Comparison of ENCODE assay signal across 8 mouse cellular contexts in genomic region chr10:75170207-75170850, GRCm38 (mm10). TPM values are rescaled to one million over a fixed set of nuclear protein-coding genes. Genes with fewer than 3 reads are reported as not detected.
DNase-seq lines count a peak whose midpoint lies in the region; ATAC-seq and TF ChIP-seq lines count a peak whose summit lies in the region.

No protein-coding gene starts in this region.

- H3K27ac ChIP-seq in CH12.LX (ENCODE audit: insufficient read depth, low read depth), result no peak overlapping the region
- 0 out of 2 replicates have a peak overlapping the region, but pooled peaks have one; percentile 16 for H3K27ac ChIP-seq in lung, embryonic 15.5 days
- no peak overlapping the region for H3K27ac ChIP-seq in forebrain, embryonic 12.5 days
- H3K27ac ChIP-seq in forebrain, embryonic 14.5 days (ENCODE audit: low read depth, low read length), result no peak overlapping the region

- TF ChIP-seq POLR2A in CH12.LX (IDR thresholded peaks at IDR 0.05; ENCODE audit: low read depth, low read length), result no peak

- H3K36me3 ChIP-seq in CH12.LX (replicated peaks in 1 of 2; ENCODE audit: control insufficient read depth in 1 of 2, insufficient read depth in 1 of 2, low read length in 1 of 2), result peaks cover 31 to 90% of the 10 kb centered on the region in 2 experiments
- peaks cover 33% of the 10 kb centered on the region for H3K36me3 ChIP-seq in lung, embryonic 15.5 days
- peaks cover 74% of the 10 kb centered on the region for H3K36me3 ChIP-seq in forebrain, embryonic 12.5 days (replicated peaks)
- H3K36me3 ChIP-seq in forebrain, embryonic 14.5 days (ENCODE audit: control insufficient read depth, insufficient read depth, low read length), result peaks cover 77% of the 10 kb centered on the region

- dilution Hi-C loops in CH12.LX (cut with MboI; ENCODE audit: extremely low pct_ligation_motif_present, extremely low pct_unique_long_range_greater_than_20kb, low sequenced_read_pairs), result no loop called here

- TF ChIP-seq EP300 in CH12.LX (IDR thresholded peaks at IDR 0.05; ENCODE audit: low read length), result no peak

- no peak overlapping the region for H3K4me2 ChIP-seq in CH12.LX (ENCODE audit: insufficient read depth, low read depth, poor library complexity, severe bottlenecking)
- no peak overlapping the region for H3K4me2 ChIP-seq in lung, embryonic 15.5 days
- H3K4me2 ChIP-seq in forebrain, embryonic 12.5 days, result no peak overlapping the region
- no peak overlapping the region for H3K4me2 ChIP-seq in forebrain, embryonic 14.5 days (ENCODE audit: low read length)

- peak; percentile 75 to 83 for ATAC-seq in hematopoietic stem cell, adult 5-6 weeks (replicated peaks in 1 of 2; ENCODE audit: insufficient read depth in 1 of 2, low FRiP score in 2 of 2, low TSS enrichment in 1 of 2, low read depth in 1 of 2, poor library complexity in 2 of 2, severe bottlenecking in 2 of 2)
- ATAC-seq in lung, embryonic 15.5 days (ENCODE audit: borderline replicate concordance, extremely low read depth, low FRiP score, low TSS enrichment), result peak; percentile 77; the same call in 1 of the 2 replicates
- ATAC-seq in forebrain, embryonic 12.5 days (ENCODE audit: low FRiP score), result no peak
- ATAC-seq in forebrain, embryonic 14.5 days, result no peak

- no peaks in the 10 kb centered on the region for H3K79me2 ChIP-seq in CH12.LX (replicated peaks; ENCODE audit: control insufficient read depth, extremely low read depth, insufficient read depth, poor library complexity, severe bottlenecking)

- H3K4me1 ChIP-seq in CH12.LX (ENCODE audit: control insufficient read depth in 1 of 2, insufficient read depth in 2 of 2), result peaks cover 0 to 4% of the 10 kb centered on the region in 2 experiments; a peak in 1 of 4 replicates
- H3K4me1 ChIP-seq in lung, embryonic 15.5 days, result peaks cover 22% of the 10 kb centered on the region
- H3K4me1 ChIP-seq in forebrain, embryonic 12.5 days, result no peaks in the 10 kb centered on the region
- no peaks in the 10 kb centered on the region for H3K4me1 ChIP-seq in forebrain, embryonic 14.5 days (ENCODE audit: control insufficient read depth, insufficient read depth, low read length)

- peak; percentile 44 for DNase-seq in CH12.LX (ENCODE audit: extremely low read depth)
- DNase-seq in brain, adult 2 months (ENCODE audit: low read depth, low spot score), result peak; percentile 87
- no peak for DNase-seq in cerebellum, postnatal 25 days
- no peak for DNase-seq in spleen, postnatal 4 days (ENCODE audit: low spot score in 2 of 2)
- DNase-seq in forebrain, embryonic 14.5 days (ENCODE audit: low spot score), result no peak

- H3K9me3 ChIP-seq in CH12.LX (replicated peaks; ENCODE audit: low read length), result no peaks in the 10 kb centered on the region
- H3K9me3 ChIP-seq in lung, embryonic 15.5 days, result no peaks in the 10 kb centered on the region
- no peaks in the 10 kb centered on the region for H3K9me3 ChIP-seq in forebrain, embryonic 12.5 days
- no peaks in the 10 kb centered on the region for H3K9me3 ChIP-seq in forebrain, embryonic 14.5 days (replicated peaks; ENCODE audit: control insufficient read depth, low read length)

- in situ Hi-C loops in CH12.LX (cut with MboI; ENCODE audit: low pct_ligation_motif_present, low pct_unique_long_range_greater_than_20kb, low sequenced_read_pairs), result no loop called here

- TF ChIP-seq CTCF in CH12.LX (conservative IDR thresholded peaks at IDR 0.05 in 1 of 2, IDR thresholded peaks at IDR 0.05 in 1 of 2; ENCODE audit: low read depth in 2 of 2, low read length in 2 of 2), result no peak

- 46% methylated on average over 12 of the region's 12 CpGs for WGBS in lung, embryonic 15.5 days
- 89% methylated on average over 12 of the region's 12 CpGs for WGBS in forebrain, embryonic 12.5 days
- WGBS in forebrain, embryonic 14.5 days, result 88% methylated on average over 12 of the region's 12 CpGs

- no peak overlapping the region for H3K9ac ChIP-seq in CH12.LX (ENCODE audit: insufficient read depth, low read depth)
- no peak overlapping the region for H3K9ac ChIP-seq in lung, embryonic 15.5 days
- no peak overlapping the region for H3K9ac ChIP-seq in forebrain, embryonic 12.5 days
- no peak overlapping the region for H3K9ac ChIP-seq in forebrain, embryonic 14.5 days (ENCODE audit: low read length)

- H3K4me3 ChIP-seq in CH12.LX (replicated peaks in 1 of 3; ENCODE audit: low read depth in 2 of 3, low read length in 2 of 3, poor library complexity in 1 of 3), result no peak overlapping the region
- H3K4me3 ChIP-seq in lung, embryonic 15.5 days, result no peak overlapping the region
- no peak overlapping the region for H3K4me3 ChIP-seq in forebrain, embryonic 12.5 days (replicated peaks)
- H3K4me3 ChIP-seq in forebrain, embryonic 14.5 days (ENCODE audit: low read depth, low read length), result no peak overlapping the region

- TF ChIP-seq RAD21 in CH12.LX (IDR thresholded peaks at IDR 0.05; ENCODE audit: low read depth, low read length), result no peak

- no peaks in the 10 kb centered on the region for H3K27me3 ChIP-seq in CH12.LX (replicated peaks)
- H3K27me3 ChIP-seq in lung, embryonic 15.5 days, result no peaks in the 10 kb centered on the region
- no peaks in the 10 kb centered on the region for H3K27me3 ChIP-seq in forebrain, embryonic 12.5 days
- no peaks in the 10 kb centered on the region for H3K27me3 ChIP-seq in forebrain, embryonic 14.5 days (replicated peaks; ENCODE audit: control insufficient read depth, insufficient read depth, low read length)

TF ChIP-seq in CH12.LX, 34 proteins besides CTCF, POLR2A, EP300 and RAD21:
- TF ChIP-seq MAX (IDR thresholded peaks at IDR 0.05; ENCODE audit: low read length) (no peak), HCFC1 (IDR thresholded peaks at IDR 0.05; ENCODE audit: low read depth, low read length) (no peak), IRF4 (IDR thresholded peaks at IDR 0.05; ENCODE audit: low read depth, low read length) (no peak), USF2 (conservative IDR thresholded peaks at IDR 0.05; ENCODE audit: low read depth, low read length) (no peak), CHD2 (IDR thresholded peaks at IDR 0.05; ENCODE audit: low read length) (no peak), CHD1 (IDR thresholded peaks at IDR 0.05; ENCODE audit: low read depth, low read length) (no peak), MXI1 (IDR thresholded peaks at IDR 0.05; ENCODE audit: low read depth, low read length) (no peak), NELFE (IDR thresholded peaks at IDR 0.05; ENCODE audit: low read depth, low read length) (no peak), MYC (IDR thresholded peaks at IDR 0.05; ENCODE audit: low read depth, low read length) (no peak), PAX5 (IDR thresholded peaks at IDR 0.05; ENCODE audit: low read length) (no peak), KAT2A (IDR thresholded peaks at IDR 0.05; ENCODE audit: insufficient replicate concordance, low read length) (no peak), UBTF (IDR thresholded peaks at IDR 0.05; ENCODE audit: low read depth, low read length) (no peak), BHLHE40 (IDR thresholded peaks at IDR 0.05; ENCODE audit: low read depth, low read length) (no peak), ZMIZ1 (IDR thresholded peaks at IDR 0.05; ENCODE audit: low read depth, low read length) (no peak), SMC3 (IDR thresholded peaks at IDR 0.05; ENCODE audit: low read depth, low read length) (no peak)
TF ChIP-seq in CH12.LX: peak in this region for 0.

RNA-seq across cellular contexts. Expression of gene Specc1l, which starts 41.5 kb away (rescaled TPM):
- total RNA-seq in CH12.LX (2012; rRNA removed) (21.0 and 21.1 TPM in 2 replicates), CH12.LX (2014; rRNA removed) (15.3 and 18.6 TPM in 2 replicates)
- polyA plus RNA-seq in CH12.LX (2012; ENCODE audit: insufficient read length, low read depth), result 23.6 and 25.1 TPM in 2 replicates
- total RNA-seq in hematopoietic stem cell, adult 5-6 weeks (2017), result 53.5 and 62.8 TPM in 2 replicates
- polyA plus RNA-seq in lung, embryonic 15.5 days (2015; fragmentation: Nextera tagmentation; extraction: Ambion mirVana), result 45.2 and 47.3 TPM in 2 replicates
- 50.5 and 52.2 TPM in 2 replicates for polyA plus RNA-seq in forebrain, embryonic 12.5 days (2016; fragmentation: Nextera tagmentation; extraction: Ambion mirVana)
- 24.3 and 29.6 TPM in 2 replicates for polyA plus RNA-seq in forebrain, embryonic 14.5 days (2014; fragmentation: Nextera tagmentation; extraction: Ambion mirVana)

Comparison
In these comparisons a context has a peak if more than half of its experiments do, and no peak if none do; other contexts are left out.
1. DNase-seq: peak in CH12.LX (single experiment) and brain, adult 2 months (single experiment); none in cerebellum, postnatal 25 days (0 of 2), spleen, postnatal 4 days (0 of 2) and forebrain, embryonic 14.5 days (single experiment).
2. ATAC-seq: peak in hematopoietic stem cell, adult 5-6 weeks (2 of 2) and lung, embryonic 15.5 days (single experiment); none in forebrain, embryonic 12.5 days (single experiment) and forebrain, embryonic 14.5 days (single experiment).